Mouse (Mus musculus): ENCODE data around the gene Scgb1b3.

The Scgb1b3 gene

DNA sequence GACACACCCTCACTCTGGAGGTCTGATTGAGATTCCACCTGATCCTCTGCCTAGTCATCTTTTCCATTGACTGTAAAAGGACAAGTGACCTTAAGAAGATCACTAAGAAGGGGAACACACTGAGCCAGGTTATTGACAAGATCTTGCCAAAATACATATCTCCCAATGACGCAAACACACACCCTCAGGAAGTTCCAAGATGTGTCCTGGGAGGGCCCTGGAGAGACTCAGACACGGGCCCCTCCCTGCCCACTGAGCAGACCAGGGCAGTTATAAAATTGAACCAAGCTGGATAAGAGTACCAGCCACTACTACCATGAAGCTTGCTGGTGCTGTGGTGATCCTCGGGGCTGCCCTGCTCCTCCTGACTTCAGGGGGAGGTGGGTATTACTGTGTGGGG is at the start of gene Scgb1b3:
Scgb1b3 (plus strand) TSS at position 301 of the 400 bp plus-strand sequence.
- in situ Hi-C loops (cut with MseI, MboI), result no loop called here

DNA sequence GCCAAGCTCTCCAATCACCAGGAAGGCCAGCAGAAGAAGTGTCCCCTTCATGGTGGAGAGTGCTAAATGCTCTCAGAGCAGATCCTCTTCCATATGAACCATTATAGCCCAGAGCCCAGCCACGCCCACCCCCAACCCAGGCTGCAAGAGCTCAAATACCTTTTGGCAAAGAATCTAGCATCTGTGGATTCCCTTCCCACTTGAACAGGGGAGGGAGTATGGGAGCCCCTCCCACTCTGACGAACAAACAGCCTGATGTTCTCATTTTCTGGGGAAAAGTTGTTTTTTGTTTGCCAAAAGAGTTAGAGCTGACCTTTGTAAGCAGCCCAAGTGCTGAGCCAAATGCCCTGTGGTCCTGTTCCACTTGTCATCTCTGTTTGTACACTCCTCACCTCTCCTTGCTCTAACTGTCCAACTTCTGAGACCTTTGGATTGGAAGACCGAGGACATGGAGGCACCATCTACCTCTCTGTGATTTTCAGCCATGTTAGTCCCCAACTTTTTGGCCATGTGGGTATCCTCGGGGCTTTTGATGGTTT is 13.3 kb upstream of the Scgb1b3 start, which contains the start of gene Scgb2b3:
Scgb2b3 (minus strand) TSS at position 51 of the 539 bp plus-strand sequence.
- in situ Hi-C loops (cut with MseI, MboI), result no loop called here

All from mouse trophoblast stem cell (cell line).